Mouse (Mus musculus) right cerebral cortex, adult 2 months (tissue): Measurements from ENCODE around the gene Gm28308.

Experiments
- DNase-seq, 2 experiments: peaks; one replicate each; pipeline ENCODE4 v3.0.0; 2021 to 2022; ENCODE audit warnings: low spot score in 2 of 2

The Gm28308 gene

DNA sequence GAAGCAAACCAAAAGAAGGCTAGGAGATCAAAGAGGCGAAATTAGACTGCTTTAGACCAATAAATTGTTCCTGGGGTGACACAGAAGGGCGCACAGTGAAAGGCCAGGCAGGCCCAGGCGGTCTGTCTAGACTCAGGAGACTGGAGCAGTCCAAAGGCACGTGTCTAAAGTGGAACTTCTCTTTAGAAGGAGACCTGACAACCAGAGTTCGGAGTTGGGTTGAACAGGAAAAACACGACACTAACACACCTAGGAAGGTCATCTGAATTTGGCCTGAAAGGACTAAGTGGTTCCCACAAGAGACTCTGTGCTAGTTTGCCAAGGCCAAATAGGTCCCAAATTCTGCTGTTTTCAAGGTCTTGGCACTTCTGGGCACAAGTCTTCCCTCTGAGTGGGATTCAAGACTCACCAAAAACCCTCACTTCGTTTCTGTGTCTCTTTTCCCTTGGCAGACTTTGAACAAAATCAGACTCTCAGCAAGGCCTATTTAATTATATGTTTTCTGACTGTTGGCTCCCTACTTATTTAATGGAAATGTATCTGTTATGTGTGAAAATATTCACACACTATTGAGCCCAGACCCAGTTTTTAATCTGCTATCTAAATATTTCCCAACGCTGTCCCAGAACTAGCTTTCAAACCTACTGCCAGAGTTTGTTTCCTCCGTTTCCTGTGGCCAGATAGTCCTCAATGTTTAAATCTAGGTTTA, 6.2 kb upstream of the Gm28308 start:
- no peak for DNase-seq

DNA sequence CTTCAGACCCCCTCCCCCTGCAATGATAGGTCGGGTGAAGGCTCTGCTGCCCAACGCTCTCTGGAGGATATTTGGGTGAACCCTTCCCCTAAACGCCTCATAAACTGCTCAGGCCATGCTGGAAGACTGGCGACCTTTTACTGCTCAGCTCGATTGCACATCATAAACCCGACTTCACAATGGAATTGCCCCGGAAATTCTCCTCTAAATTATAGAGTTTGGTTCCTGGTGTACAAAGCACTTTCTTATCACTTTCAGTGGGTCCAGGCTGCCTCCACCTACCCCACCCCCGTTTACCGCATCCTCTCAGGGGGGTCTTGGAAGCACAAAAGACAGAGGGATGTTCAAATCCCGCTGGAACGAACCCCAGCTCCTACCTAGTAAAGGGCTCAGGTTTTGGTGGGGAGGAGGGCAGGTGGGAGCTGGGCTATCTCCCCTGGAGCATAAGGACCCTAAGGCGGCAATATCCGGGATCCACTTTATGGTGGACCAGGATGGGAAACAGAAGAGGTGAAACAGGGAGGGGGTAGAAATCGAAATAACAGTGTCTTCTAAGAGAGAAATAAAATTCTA, 5.6 kb upstream of the Gm28308 start:
- no peak for DNase-seq

DNA sequence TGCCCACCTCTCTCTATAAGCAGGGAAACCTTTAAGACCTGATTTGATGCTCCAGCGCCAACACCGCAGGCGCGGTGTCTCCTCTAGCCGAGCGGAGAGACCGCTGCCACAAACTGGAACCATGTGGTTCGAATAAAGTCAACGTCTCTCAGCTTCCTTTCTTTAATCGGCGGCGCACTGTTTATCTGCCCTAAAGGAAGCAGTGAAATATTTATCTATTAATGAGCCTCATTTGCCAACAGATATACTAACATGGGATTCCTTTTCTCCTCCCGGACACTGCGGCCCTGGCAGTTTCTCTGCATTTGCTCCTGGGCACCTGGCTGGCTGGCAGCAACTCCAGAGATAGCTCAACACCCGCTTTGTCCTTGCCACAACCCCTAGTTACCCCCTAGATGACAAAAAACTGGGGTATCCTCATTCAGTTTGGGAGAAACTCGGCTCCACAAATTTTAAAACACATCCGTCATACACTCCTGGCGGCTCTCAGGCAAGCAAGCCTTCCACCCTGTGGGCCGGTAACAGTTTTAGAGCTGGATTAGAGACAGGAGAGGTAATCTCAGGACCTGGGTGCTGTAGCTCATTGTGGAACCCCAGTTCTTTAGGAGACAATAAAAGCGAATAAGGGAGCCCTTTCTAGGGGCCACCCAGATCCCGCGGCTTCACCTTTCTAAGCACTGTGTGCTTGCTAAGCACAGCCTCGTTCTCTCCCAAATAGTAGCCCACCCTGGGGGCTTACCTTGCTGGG, 4.9 kb upstream of the Gm28308 start:
- no peak for DNase-seq

DNA sequence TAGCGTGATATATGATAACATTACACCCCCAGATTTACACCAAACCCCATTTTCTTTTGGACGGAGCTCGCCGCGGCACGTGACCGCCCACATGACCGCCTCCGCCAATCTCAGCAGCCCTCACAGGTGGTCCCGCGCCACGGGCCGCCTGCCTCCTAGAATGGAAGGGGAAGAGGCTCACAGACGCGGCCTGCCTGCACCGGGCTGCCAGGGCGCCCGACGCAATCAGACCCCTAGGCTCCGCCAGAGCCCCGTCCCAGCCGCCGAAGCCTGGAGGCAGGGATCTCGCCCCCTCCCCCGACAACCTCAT, 4.3 kb upstream of the Gm28308 start:
- no peak for DNase-seq

DNA sequence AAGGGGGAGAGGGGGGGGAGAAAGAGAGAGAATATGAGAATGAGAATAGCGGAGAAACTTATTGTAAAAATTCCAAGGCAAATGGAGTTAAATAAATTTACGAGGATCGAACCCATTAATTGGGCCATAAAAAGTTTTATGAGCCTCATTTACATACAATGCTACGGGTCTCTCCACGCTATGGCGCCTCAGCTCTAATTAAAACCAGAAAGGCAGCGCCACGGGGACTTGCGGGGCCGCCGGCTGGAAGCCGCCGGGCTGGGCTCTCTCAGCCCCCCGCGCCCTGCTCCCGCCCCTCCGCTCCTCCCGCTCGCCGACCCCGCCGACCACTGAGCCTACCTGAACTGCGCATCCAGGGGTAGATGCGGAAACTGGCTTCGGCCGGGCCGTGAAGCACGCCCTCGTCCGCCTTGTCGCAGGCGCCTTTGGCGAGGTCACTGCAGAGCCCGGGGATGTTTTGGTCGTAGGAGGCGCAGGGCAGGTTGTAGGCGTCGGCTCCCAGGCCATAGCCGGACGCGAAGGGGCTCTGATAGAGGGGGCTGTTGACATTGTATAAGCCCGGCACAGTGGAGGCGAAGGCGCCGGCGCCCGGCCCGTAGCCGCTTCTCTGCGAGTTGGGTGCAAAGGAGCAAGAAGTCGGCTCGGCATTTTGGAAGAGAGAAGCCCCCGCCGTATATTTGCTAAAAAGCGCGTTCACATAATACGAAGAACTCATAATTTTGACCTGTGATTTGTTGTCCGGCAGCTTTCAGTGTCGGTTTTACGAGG, 3.7 kb upstream of the Gm28308 start:
- no peak for DNase-seq

DNA sequence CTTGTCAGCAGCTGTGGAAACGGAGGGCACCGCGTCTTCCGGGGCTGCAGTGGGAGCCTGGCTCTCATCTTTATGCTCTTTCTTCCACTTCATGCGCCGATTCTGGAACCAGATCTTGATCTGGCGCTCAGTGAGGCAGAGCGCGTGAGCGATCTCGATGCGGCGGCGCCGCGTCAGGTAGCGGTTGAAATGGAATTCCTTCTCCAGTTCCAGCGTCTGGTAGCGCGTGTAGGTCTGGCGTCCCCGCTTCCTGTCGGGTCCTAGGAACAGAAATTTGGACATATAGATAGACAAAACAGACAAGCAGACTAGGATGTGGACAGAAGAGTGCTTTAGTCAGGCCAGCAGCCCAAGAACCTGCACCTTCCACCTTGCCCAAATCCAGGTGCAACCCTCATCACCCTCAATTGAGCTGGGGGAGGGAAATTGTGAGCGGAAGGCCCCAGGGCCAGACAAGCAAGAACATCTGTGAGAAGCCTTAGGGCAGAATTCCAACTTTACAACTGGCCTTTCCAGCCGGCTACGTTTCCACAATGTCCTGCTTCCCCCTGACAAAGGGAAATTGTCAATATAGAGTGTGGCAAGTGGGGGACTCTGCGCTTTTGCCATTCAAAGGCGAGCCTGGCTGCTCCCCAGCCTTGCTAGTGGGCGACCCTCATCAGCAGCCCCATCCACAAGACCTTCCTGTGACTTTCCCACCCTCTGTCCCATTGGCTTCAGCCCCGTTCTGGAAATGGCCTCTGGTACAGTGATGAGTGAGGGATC, 2.8 kb upstream of the Gm28308 start:
- peak in 1 of 2 experiments; percentile 4 for DNase-seq

DNA sequence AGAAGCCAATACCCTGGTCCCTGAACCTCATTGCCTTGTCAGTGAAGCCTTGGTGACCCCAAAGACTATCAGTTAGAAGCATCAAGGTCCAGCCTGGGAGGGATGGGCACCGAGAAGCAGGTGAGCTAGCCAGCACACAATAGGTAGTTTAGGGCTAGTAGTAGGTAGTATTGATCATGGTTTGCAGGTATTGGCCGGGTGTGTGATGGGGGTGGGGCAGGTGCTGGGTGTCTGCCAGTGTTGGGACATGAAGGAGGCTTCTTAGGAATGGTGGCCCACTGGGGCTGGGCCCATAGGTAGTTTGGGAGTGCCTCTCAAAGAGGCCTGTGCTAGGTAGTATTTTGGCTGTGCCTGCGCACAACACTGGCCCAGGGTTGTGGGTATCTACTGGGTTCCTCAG, 1.9 kb upstream of the Gm28308 start:
- no peak for DNase-seq

DNA sequence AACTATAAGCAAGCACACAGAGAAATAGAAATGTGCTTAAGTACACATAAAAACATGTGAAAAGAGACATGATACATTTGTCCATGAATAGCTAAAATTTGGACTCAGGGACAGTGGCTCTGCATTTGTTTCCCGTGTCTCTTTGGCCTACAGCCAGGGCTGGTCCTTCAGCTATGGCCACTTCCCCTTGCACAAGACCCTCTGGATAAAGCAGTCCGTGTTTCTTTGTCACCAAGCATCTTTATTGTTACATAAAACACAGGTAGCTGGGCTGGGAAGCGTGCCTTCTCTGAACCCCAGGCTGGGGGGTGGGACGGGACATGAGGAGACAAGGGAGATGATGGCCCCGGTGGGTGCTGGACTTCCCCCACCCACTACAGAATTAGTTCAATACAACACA, 1.1 kb upstream of the Gm28308 start:
- no peak for DNase-seq

DNA sequence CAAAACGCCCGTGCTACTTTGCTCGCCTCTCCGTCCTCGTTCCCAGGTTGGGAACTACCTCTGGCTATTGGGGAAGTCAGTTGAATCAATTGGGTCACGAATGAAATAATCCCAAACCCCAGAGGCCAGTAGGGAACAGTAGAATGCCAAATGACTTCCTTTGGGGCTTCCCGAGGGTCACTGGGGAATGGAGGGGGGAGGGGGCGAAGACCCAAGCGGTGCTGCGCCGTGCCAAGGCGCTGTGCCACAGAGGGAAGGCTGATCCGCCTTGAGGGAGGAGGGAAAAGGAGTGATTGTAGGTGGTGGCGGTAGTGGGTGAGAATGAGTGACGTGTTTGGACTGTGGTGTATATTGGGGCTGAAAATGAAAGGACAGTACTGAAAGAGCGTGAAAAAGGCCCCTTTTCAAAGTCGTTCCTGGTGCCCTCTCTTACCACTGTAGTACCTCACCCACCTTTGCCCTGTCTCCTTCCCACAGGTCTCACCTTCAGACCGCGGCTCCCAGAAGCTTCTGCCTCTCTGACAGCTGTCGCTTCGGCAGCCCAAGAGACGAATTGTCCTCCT, 502 bp downstream of the Gm28308 start:
- DNase-seq: no peak

DNA sequence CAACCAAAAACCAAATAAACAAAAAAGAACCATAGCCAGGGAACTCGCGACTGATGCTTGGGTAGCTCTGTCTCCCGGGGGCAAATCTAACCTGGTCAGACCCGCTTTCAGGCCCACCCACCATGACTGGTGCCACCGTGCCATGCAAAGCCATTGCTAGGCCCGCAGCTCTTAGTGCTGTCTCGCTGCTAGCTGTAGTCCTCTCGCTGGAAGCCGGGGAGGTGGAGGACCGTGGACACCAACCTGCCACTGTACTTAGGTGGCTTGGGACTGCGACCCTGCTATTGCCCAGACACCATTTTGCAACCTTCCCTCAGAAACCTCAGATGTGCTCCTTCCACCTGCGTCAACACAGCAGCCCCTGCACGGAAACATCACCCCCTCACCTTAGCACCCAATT, 1.2 kb downstream of the Gm28308 start:
- DNase-seq: no peak

DNA sequence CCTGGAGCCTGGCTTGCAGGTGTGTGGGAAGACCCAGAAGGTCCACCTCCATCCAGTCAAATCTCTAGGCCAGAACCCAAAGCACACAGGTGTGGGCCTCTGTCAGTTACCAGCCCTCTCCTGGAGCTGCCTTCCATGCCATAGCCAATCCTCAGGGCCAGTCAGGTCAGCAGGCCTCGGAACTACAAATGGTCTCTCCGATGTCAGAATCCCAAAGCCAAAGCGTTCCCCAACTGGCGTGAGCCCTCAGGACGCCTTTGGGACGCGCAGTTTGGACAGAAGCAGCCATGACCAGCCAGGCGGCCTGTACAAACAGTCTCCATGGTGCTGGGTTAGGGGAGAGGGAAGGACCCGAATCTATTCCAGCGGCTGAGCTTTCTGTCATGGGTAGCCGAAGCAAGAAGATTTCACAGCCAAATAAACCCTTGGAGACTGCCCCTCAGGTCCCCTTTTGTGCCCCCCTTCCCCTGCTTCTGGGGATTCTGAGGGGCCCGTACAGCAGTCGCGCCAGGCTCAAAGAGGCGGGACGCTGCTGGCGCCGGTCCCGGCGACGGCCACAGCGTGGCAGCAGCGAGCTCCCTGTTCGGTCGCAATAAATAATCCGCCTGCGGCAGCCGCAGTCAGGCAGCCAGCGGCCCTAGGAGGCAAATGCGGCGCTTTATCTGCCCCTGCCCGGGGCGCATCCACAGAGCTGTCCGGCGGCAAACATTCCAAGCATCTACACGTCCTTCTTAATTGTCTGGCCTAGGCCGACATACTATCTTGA, 1.8 kb downstream of the Gm28308 start:
- peak; percentile 38 to 65 for DNase-seq

DNA sequence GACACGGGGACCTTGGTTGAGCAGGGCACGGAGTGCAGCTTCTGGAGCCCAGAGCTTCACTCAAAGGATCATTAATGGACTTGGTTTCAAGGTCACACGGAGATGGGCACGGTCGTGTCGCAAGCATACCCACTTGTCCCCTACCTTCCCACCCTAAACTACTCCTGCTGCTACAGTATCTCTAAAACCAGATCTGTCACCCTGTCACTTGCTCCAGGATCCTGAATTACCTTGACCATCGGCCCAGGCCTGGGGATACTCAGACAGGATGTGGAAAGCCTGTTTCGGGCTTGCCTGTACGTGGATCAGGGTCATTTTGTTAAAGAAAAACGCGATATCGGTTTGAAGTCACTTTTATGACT, 3.5 kb downstream of the Gm28308 start:
- DNase-seq: no peak

DNA sequence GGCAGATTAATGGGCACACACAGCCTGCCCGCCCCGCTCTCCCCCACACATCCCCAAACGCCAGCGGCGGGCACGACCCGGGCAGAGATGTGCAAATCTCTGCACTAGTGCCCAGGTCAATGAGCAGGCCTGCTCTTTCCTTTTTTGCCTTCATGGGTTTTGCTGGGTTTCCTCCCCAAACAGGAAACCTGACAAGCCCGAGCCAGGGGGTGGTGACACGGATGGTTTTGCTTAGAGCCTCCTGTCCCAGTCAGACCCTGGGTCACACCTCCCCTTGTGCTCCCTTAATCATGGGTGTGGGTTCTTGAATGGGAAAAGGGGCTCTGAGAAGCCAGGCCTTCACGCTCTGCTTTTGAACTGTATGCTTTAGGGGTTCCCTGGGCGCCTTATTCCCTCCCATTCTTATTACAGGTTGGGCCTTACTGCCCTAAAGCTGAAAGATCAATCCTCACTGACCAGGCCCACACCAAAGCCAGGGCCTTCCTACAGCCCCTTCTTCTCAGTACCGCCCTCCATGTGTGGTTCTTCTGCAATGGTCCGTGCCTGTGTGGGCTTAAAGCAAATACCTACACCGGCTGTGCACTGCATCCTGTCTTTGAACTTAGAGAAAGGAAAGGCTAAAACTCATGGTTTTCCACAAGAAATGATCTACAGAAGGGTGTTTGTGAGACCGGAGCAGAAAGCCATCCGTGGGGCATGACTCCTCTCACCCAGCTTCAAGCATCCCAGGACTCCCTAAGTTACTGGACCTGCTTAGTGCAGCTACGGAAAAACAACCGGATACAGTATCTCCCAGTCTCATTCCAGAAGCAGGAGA, 4.1 kb downstream of the Gm28308 start:
- DNase-seq: no peak

DNA sequence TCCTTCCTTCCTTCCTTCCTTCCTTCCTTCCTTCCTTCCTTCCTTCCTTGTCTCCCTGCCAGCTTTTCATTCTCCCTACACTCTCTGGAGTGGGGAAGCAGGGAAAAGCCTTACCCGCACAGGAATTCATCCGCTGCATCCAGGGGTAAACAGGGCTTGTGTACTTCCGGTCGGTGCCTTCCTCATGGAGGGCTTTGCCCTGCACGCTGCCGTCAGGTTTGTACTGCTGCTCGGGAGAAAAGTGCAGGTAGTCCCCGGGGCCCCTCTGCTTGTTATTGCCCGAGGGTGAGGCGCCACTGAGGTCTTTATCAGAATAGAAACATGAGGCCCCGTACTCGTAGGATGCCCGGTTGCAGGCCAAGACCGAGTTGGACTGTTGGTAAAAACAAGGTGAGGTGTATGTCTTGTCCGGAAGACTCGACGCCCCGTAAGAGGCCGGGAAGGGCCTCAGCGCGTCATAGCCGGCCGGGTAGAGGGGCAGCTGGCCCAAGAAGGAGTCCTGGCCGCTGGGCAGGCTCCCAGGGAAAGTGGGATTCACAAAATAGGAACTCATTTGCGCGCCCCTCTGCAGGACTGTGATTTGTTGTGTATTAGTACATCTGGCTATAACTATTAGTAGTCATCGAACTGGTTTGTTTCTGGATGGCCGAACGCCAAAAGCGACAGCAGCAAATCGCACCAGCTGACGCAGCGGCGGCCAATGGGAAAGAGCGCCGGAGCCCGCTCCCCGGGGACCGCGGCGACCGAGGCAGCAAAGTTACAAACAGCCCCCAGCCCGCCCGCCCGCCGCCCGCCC, 4.9 kb downstream of the Gm28308 start, which contains the start of gene Hoxa6:
Gene Hoxa6 (minus strand): TSS at position 651 of the 796 bp plus-strand sequence.
- DNase-seq: no peak

DNA sequence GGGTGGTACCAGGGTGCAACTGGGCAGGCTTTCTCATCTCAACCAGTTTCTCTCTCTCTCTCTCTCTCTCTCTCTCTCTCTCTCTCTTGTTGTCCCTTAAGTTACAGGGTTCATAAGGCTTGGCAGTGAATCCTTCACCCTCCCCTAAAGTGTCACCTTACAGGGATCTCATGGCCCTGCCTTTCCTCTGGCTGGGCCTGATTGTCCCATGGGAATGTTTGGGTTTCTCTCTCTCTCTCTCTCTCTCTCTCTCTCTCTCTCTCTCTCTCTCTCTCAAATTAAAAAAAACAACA, 5.5 kb downstream of the Gm28308 start:
- DNase-seq: no peak

DNA sequence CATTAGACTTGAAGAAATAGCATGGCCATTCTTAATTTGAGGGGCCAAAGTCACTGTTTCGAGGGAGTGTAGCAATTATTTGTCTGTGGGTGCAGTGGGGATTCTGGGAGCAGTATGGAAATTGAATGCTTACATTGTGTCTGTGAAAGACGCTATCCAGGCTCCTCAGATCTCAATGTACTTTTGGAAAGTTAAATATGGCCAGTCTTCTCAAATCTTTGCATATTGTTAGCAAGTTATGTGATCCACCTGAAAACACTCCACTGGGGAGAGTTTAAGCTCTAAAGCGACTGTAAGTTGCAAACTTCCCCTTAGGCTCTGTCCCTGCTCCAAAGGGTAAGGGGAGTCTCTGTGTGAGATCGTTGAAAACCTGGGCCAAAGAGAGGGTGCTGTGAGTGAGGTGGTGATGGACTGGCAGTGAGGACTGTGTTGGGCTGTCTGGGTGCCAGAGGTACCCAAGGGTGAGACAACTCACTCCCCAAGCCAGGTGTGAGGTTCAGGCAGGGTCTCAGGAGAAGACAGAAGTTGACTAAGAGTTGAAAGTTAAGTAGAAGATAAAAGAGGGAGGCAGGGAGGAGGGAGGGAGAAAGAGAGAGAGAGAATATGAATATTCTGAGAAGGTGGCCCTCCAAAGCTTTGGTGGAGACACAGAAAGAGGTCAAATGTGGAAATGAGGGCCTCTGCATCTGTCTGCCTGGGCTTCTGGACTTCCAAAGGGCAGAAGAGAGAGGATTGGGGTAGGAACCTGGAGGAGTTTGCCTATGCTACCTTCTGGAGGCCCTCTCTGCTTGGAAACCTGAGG, 6.1 kb downstream of the Gm28308 start:
- no peak for DNase-seq

DNA sequence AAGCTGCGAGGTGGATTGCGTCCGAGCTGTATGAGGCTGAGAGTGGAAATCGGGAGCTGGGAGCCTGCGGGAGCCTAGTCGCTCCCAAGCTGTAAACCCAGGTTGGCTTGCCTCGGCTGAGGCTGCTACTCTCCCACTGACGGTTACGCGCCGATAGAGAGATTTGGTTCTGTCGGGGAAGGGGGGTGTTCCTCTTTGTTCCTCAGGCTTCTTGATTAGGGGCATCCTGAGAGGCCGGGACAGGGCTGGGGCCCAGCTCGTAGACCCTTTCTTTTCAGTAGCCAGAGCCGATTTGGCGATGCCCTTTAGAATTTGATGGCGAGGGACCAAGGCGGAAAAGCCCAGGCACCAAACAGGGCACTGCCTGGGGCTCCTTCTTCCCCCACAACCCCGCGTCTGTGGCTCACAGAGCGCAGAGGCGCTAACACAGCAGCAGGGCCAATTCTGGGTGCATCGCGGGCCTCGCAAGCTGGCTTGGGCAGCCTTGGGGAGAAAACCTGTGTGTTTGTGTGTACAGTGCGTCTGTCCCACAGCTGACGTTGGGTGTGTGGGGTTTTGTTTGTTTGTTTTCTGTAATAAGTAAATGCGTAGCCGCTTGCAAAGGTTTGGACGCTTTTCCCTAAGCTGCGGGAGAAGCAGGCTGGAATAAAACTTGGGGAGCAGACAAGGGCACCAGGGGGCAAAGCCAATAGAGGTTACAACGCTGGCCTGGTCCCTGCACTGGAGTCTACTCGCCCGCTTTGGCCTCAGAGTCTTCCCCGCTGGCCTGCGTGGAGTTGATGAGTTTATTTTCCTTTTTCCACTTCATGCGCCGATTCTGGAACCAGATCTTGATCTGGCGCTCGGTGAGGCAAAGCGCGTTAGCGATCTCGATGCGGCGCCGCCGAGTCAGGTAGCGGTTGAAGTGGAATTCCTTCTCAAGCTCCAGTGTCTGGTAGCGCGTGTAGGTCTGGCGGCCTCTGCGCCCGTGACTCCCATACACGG, 7.2 kb downstream of the Gm28308 start:
- DNase-seq: no peak
